Mouse (Mus musculus) lung, postnatal 0 days (tissue): ENCODE results near the gene Gm17349.

Source experiments
- CTCF ChIP-seq: IDR thresholded peaks from 2 replicates; pipeline ENCODE4 v1.5.1; 2016; ENCODE audit warnings: antibody characterized with exemption, mild to moderate bottlenecking
- EP300 ChIP-seq: IDR thresholded peaks from 2 replicates; pipeline ENCODE4 v1.6.1; 2016; ENCODE audit warnings: antibody characterized with exemption, mild to moderate bottlenecking, control low read depth

DNA sequence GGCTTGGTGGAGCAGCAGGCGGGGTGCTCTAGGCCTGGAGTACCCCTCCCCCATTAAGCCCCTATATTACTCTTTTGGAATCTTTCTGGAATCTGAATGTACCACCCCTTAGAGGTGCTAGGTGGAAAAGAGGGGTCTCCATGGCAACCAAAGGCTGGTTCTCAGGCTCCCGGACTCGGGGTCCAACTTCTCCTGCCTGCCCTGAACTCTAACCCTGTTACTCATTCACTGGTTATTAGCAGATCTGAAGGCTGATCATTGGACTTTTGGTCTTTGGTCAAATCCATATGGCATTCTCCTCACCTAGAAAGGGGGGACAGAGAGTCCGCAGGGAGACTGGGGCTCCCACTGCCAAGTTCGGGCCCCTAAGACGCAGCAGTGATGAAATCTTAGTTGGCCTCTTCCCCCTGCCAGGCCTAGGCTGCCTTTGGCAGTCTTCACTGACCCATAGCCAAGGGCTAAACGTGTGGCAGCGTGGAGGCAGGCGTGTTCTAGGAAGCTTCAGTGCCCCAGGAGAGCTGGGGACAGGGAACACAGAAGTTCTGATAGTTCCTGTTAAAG, 13.3 kb upstream of the Gm17349 start:
- TF ChIP-seq CTCF, result no peak
- TF ChIP-seq EP300, result no peak
